Mouse (Mus musculus) E14TG2a.4 (cell line): ENCODE measurements around the gene Bbs10.

Experiments
- CTCF ChIP-seq: conservative IDR thresholded peaks from 2 replicates; pipeline ENCODE4 v1.5.1; 2014; ENCODE audit warnings: low read length
- NANOG ChIP-seq: IDR thresholded peaks from 2 replicates; pipeline ENCODE4 v1.6.1; 2014; ENCODE audit warnings: borderline replicate concordance, low read length, mixed read lengths

- no peak for TF ChIP-seq CTCF
- TF ChIP-seq NANOG: no peak
These were observed 36.4 kb downstream of the Bbs10 start for GRCm38 (mm10) chr10:111334902-111335301.
